Mouse (Mus musculus) cerebral cortex, adult 2 months (tissue): ENCODE results near the gene Cdv3.

Source experiments
- WGBS: fragments of 180-500 bp; shearing (Covaris S2); methylation state at CpG from one replicate; pipeline ENCODE4 v1.1.7; 2018; 5-methylcytosine and 5-hydroxymethylcytosine counted together

Cdv3 gene

GRCm38 (mm10) chr9:103372271-103373010 is 6.8 kb upstream of the Cdv3 start:
- WGBS: 87% methylated on average over 5 of the region's 5 CpGs

GRCm38 (mm10) chr9:103369951-103370350 is 4.3 kb upstream of the Cdv3 start:
- WGBS: 76% methylated on average over 4 of the region's 4 CpGs

- WGBS: 61% methylated on average over 9 of the region's 9 CpGs
Measured at GRCm38 (mm10) chr9:103366356-103366755, 716 bp upstream of the Cdv3 start.

- WGBS: 3% methylated on average over 94 of the region's 94 CpGs
Measured at GRCm38 (mm10) chr9:103364601-103365289, 895 bp downstream of the Cdv3 start.

GRCm38 (mm10) chr9:103363730-103364417 is 1.8 kb downstream of the Cdv3 start:
- 5% methylated on average over 21 of the region's 21 CpGs for WGBS

GRCm38 (mm10) chr9:103363088-103363487 is 2.6 kb downstream of the Cdv3 start:
- WGBS: 57% methylated on average over 6 of the region's 6 CpGs

GRCm38 (mm10) chr9:103360642-103361041 is 5.0 kb downstream of the Cdv3 start:
- 67% methylated on average over 2 of the region's 2 CpGs for WGBS

GRCm38 (mm10) chr9:103358545-103358944 is 7.1 kb downstream of the Cdv3 start:
- WGBS: 62% methylated on average over 4 of the region's 4 CpGs

- WGBS: 86% methylated on average over 7 of the region's 7 CpGs
Measured at GRCm38 (mm10) chr9:103353500-103354260, 12.0 kb downstream of the Cdv3 start.

GRCm38 (mm10) chr9:103347996-103348490 is 17.6 kb downstream of the Cdv3 start:
- 66% methylated on average over 1 of the region's 1 CpGs for WGBS

- WGBS: 79% methylated on average over 4 of the region's 4 CpGs
Measured at GRCm38 (mm10) chr9:103347045-103347444, 18.6 kb downstream of the Cdv3 start.

- 75% methylated on average over 6 of the region's 6 CpGs for WGBS
Measured at GRCm38 (mm10) chr9:103332663-103333062, 33.0 kb downstream of the Cdv3 start.

GRCm38 (mm10) chr9:103326449-103326848 is 39.2 kb downstream of the Cdv3 start:
- WGBS: 89% methylated on average over 9 of the region's 9 CpGs

GRCm38 (mm10) chr9:103324678-103325077 is 41.0 kb downstream of the Cdv3 start:
- WGBS: 83% methylated on average over 1 of the region's 2 CpGs

GRCm38 (mm10) chr9:103309832-103310231 is 55.8 kb downstream of the Cdv3 start:
- WGBS: 91% methylated on average over 6 of the region's 6 CpGs

- 1% methylated on average over 40 of the region's 40 CpGs for WGBS
Measured at GRCm38 (mm10) chr9:103305332-103306041, 60.2 kb downstream of the Cdv3 start.

GRCm38 (mm10) chr9:103304927-103305326 is 60.7 kb downstream of the Cdv3 start, which contains the start of the genes 1300017J02Rik and Topbp1:
Gene 1300017J02Rik, minus strand, starts transcription at chr9:103305082.
Gene Topbp1, plus strand, starts transcription at chr9:103305215.
- under 1% methylated on average over 49 of the region's 49 CpGs for WGBS
